Mouse (Mus musculus): Measurements from ENCODE around the gene C2.
"Not testable (repeated sequence)": the region's sequence is repeated elsewhere in the genome, so short reads cannot be mapped to it uniquely, and the experiment has no call there.

C2 gene

GRCm38 (mm10) chr17:34837464-34838324, 60.4 kb downstream of the C2 start:
- CTCF ChIA-PET, result interaction anchor here (0.6 kb wide), 2 partner anchors 65 to 98 kb away, joined by 4 to 5 read pairs; no protein-coding TSS in a partner anchor

- CTCF ChIA-PET, result interaction anchor here (0.6 kb wide), 1 partner anchor 99 kb away, joined by 5 read pairs; no protein-coding TSS in a partner anchor
Observed at GRCm38 (mm10) chr17:34836856-34837221, 61.2 kb downstream of the C2 start, which contains the start of the genes Stk19 and Dxo. Gene Stk19, minus strand, starts transcription at chr17:34836945. Gene Dxo, plus strand, starts transcription at chr17:34837019.

- CTCF ChIA-PET, result interaction anchor here (0.7 kb wide), 1 partner anchor 917 kb away, joined by 3 read pairs; no protein-coding TSS in a partner anchor
Observed at GRCm38 (mm10) chr17:34836155-34836855, 61.8 kb downstream of the C2 start.

- CTCF ChIA-PET, result not testable (repeated sequence)
Observed at GRCm38 (mm10) chr17:34830776-34831175, 67.3 kb downstream of the C2 start.

GRCm38 (mm10) chr17:34814818-34815370, 83.2 kb downstream of the C2 start:
- CTCF ChIA-PET, result no interaction called here

GRCm38 (mm10) chr17:34813747-34814146, 84.3 kb downstream of the C2 start:
- CTCF ChIA-PET, result not testable (repeated sequence)

Data from spleen, embryonic (tissue).